Mouse (Mus musculus) C2C12 (cell line): ENCODE measurements around the gene Clybl.

ENCODE experiments used
- CEBPB ChIP-seq: IDR thresholded peaks from one replicate; pipeline ENCODE4 v1.6.1; 2011; ENCODE audit warnings: low read depth, mild to moderate bottlenecking, control low read depth, moderate library complexity
- CTCF ChIP-seq: IDR thresholded peaks from one replicate; pipeline ENCODE4 v1.5.1; 2011; ENCODE audit not compliant: control insufficient read depth, insufficient read depth, insufficient read length
- FOSL1 ChIP-seq: IDR thresholded peaks from one replicate; pipeline ENCODE4 v1.8.0; 2011; ENCODE audit warnings: mild to moderate bottlenecking, low read length; ENCODE audit not compliant: poor library complexity, insufficient read depth, severe bottlenecking
- MAX ChIP-seq: IDR thresholded peaks from one replicate; pipeline ENCODE4 v1.6.1; 2011; ENCODE audit warnings: mild to moderate bottlenecking, control low read depth
- MYOG ChIP-seq: IDR thresholded peaks from one replicate; pipeline ENCODE4 v1.6.1; 2011; ENCODE audit not compliant: control insufficient read depth, insufficient read length; ENCODE audit errors: extremely low read depth

DNA sequence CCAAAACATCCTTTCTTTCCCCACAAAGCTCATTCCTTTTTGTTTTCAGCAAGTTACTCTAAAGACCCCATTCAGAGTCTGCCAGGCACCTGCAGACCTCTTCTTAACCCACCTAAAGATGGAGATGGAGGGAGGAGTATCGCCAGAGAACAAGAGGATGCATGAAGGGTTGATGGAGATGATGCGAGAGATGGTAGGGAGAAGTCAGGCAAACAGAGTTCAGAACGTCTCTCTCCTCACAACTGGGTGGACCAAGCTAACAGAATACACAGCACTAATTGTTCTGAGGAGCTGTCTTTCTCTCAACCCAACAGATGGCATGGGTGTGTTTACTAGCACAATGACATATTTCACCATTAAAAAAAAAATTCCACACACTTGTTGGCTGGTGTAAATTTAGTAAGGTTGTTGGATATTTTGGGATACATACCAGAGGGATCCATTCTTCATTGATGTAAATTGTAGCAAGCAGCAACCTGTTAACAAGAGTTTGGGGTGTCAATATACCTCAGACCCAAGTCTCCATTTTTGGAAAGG, 186.4 kb downstream of the Clybl start:
- TF ChIP-seq FOSL1 (no peak), MAX (no peak), CTCF (no peak), CEBPB (no peak), MYOG (no peak)
